Mouse (Mus musculus) neural tube, embryonic 13.5 days (tissue): Measurements from ENCODE around the gene Sash3. TPM values are rescaled to one million over a fixed set of nuclear protein-coding genes. Genes with fewer than 3 reads are reported as not detected.

Source experiments
- ATAC-seq: fragments of 200-750 bp; cut with Nextera tagmentation; 2 replicates; pipeline ENCODE4 v1.8.0; 2017; ENCODE audit warnings: low read depth, mild to moderate bottlenecking, moderate TSS enrichment, moderate library complexity
- H3K27ac ChIP-seq: fragments of 300-500 bp; sonication (generic); replicated peaks from 2 replicates; pipeline ENCODE4 v1.5.1; 2015; ENCODE audit warnings: moderate library complexity, mild to moderate bottlenecking, inconsistent platforms
- H3K27me3 ChIP-seq: fragments of 300-500 bp; sonication (generic); 2 replicates; pipeline ENCODE4 v1.6.1; 2015; ENCODE audit warnings: mild to moderate bottlenecking, inconsistent platforms
- H3K36me3 ChIP-seq: fragments of 300-500 bp; sonication (generic); 2 replicates; pipeline ENCODE4 v1.6.1; 2015; ENCODE audit warnings: mild to moderate bottlenecking, inconsistent platforms
- H3K4me1 ChIP-seq: fragments of 300-500 bp; sonication (generic); replicated peaks from 2 replicates; pipeline ENCODE4 v1.6.1; 2015; ENCODE audit warnings: inconsistent platforms
- H3K4me2 ChIP-seq: fragments of 300-500 bp; sonication (generic); 2 replicates; pipeline ENCODE4 v1.6.1; 2015; ENCODE audit warnings: inconsistent platforms, mild to moderate bottlenecking, moderate library complexity
- H3K4me3 ChIP-seq: fragments of 300-500 bp; sonication (generic); 2 replicates; pipeline ENCODE4 v1.5.1; 2015; ENCODE audit warnings: mild to moderate bottlenecking, inconsistent platforms
- H3K9ac ChIP-seq: fragments of 300-500 bp; sonication (generic); 2 replicates; pipeline ENCODE4 v1.6.1; 2015; ENCODE audit warnings: moderate library complexity, mild to moderate bottlenecking, inconsistent platforms
- H3K9me3 ChIP-seq: fragments of 300-500 bp; sonication (generic); 2 replicates; pipeline ENCODE4 v1.6.1; 2016; ENCODE audit warnings: inconsistent platforms
- WGBS: fragments of 180-500 bp; shearing (Covaris S2); methylation state at CpG from one replicate; pipeline ENCODE4 v1.1.7; 2015; 5-methylcytosine and 5-hydroxymethylcytosine counted together
- polyA plus RNA-seq: library from polyadenylated mRNA; unstranded; fragments of >200 nt; fragmentation: Nextera tagmentation; extraction: Ambion mirVana; gene quantifications from 2 replicates; pipeline ENCODE4 v1.2.1, GENCODE M21; 2015

The Sash3 gene
- polyA plus RNA-seq, 1 experiment from 2014 or later: 1.4 TPM

DNA sequence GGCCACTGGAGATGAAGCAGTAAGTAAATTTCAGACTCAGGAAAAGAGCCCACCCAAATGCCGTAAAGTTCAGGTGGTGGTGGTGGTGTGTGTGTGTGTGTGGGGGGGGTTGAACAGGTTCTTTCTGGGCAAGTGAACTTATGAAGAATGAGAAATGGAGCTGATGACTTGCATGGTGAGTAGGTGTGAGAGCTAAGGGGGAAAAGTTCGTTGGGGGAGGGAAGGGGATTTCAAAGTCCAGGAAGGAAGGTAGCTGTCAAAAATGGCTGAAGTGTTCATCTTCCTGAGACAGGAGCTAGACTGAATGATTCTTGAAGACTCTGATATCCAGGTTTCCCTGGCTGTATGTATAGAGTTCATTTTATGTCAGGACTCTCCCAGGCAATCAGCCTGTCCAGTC lies 990 bp downstream of the Sash3 start:
- Histone ChIP-seq H3K36me3 (no peaks in the 10 kb centered on the region), H3K9me3 (no peaks in the 10 kb centered on the region), H3K4me1 (no peaks in the 10 kb centered on the region), H3K4me3 (no peak overlapping the region), H3K27ac (no peak overlapping the region), H3K27me3 (no peaks in the 10 kb centered on the region), H3K9ac (no peak overlapping the region), H3K4me2 (no peak overlapping the region)
- no peak for ATAC-seq
- 82% methylated on average over 2 of the region's 2 CpGs for WGBS

DNA sequence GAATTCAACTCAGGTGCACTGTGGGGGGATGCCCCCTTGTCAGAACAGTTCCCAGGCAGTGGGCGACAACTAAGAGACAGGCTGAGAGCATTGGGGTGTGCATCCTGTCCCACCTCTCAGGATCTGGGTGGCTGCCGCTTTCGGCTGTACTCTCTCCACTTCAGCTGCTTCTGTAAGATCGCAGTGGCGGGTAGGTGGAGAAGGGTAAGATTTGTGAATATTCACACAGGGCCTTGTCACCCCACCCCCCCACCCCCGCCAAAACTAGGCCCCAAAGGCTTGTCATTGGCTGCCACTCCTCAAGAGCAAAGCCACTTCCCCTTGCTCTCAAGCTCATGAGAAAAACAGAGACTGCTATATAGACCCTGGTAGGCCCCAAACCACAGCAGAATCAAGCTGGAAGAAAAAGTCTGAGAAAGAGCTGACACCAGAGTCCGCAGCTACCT lies 1.5 kb downstream of the Sash3 start:
- H3K27me3 ChIP-seq: no peaks in the 10 kb centered on the region
- no peak overlapping the region for H3K4me2 ChIP-seq
- H3K27ac ChIP-seq: no peak overlapping the region
- WGBS: 80% methylated on average over 7 of the region's 7 CpGs
- H3K9ac ChIP-seq: no peak overlapping the region
- no peaks in the 10 kb centered on the region for H3K9me3 ChIP-seq
- no peaks in the 10 kb centered on the region for H3K4me1 ChIP-seq
- no peaks in the 10 kb centered on the region for H3K36me3 ChIP-seq
- ATAC-seq: no peak
- no peak overlapping the region for H3K4me3 ChIP-seq

DNA sequence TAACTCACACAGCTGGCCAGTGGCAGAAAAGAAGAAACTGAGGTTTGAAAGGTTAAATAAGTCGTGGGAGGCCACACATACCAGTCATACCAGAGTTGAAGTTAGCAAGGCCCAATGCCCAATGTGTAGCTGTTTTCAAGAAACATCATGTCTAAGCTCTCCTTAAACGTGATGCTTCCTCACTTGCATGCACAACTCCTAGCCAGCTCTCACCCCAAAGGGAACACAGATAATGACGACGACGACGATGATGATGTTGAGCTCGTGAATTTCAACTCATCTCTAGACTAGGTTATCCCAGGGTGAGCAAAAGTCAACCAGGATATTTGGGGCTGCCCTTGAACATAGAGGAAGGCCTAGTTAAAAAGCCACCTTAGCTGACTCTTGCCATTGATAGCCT lies 5.9 kb downstream of the Sash3 start:
- no peaks in the 10 kb centered on the region for H3K9me3 ChIP-seq
- ATAC-seq: no peak
- H3K27ac ChIP-seq: no peak overlapping the region
- no peaks in the 10 kb centered on the region for H3K27me3 ChIP-seq
- no peaks in the 10 kb centered on the region for H3K36me3 ChIP-seq
- no peaks in the 10 kb centered on the region for H3K4me1 ChIP-seq
- no peak overlapping the region for H3K4me2 ChIP-seq
- WGBS: 82% methylated on average over 7 of the region's 7 CpGs
- no peak overlapping the region for H3K9ac ChIP-seq
- H3K4me3 ChIP-seq: no peak overlapping the region

DNA sequence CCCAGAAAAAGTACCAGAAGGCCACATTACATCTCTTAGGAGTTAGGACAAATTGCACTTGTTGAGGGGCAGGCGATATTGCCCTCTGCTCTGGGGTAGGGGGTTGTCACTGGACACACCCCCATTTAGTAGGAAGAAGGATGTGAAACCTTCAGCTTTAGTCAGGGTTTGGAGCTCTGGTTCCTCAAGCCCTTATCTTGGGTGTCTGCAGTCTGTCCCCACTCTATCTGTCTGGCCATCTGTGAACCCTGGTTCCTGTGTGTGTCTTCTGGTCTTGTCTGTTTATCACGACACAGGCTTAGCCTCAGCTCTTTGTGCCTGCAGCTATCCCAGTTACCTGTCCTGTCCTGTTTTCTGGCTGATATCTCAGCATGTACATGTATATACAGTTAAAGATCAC lies 7.2 kb downstream of the Sash3 start:
- no peak overlapping the region for H3K27ac ChIP-seq
- WGBS: 86% methylated on average over 2 of the region's 2 CpGs
- H3K4me3 ChIP-seq: no peak overlapping the region
- no peaks in the 10 kb centered on the region for H3K4me1 ChIP-seq
- no peaks in the 10 kb centered on the region for H3K36me3 ChIP-seq
- H3K27me3 ChIP-seq: no peaks in the 10 kb centered on the region
- ATAC-seq: no peak
- H3K4me2 ChIP-seq: no peak overlapping the region
- no peak overlapping the region for H3K9ac ChIP-seq
- H3K9me3 ChIP-seq: no peaks in the 10 kb centered on the region

DNA sequence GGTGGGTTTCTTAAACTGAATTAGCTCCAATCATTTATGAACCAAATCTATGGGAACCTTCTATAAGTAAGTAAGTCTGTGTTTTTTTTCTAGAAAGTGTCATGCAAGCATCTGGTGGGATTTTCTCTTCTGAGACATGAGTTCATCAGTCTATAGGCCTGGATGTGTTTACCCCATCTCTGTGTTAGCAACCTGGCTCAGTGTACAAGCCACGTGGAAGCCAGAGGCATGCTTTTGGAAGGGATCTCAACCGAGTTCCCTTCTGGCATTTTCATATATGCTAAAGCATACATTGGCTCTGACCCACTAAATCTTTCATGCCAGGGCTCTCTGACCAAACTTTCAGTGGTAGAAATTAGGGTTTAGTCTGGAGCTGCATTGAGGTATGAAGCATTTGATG lies 7.7 kb downstream of the Sash3 start:
- Histone ChIP-seq H3K36me3 (no peaks in the 10 kb centered on the region), H3K4me3 (no peak overlapping the region), H3K27me3 (no peaks in the 10 kb centered on the region), H3K4me2 (no peak overlapping the region), H3K27ac (no peak overlapping the region), H3K9ac (no peak overlapping the region), H3K9me3 (no peaks in the 10 kb centered on the region), H3K4me1 (no peaks in the 10 kb centered on the region)
- 75% methylated on average over 2 of the region's 2 CpGs for WGBS
- no peak for ATAC-seq

DNA sequence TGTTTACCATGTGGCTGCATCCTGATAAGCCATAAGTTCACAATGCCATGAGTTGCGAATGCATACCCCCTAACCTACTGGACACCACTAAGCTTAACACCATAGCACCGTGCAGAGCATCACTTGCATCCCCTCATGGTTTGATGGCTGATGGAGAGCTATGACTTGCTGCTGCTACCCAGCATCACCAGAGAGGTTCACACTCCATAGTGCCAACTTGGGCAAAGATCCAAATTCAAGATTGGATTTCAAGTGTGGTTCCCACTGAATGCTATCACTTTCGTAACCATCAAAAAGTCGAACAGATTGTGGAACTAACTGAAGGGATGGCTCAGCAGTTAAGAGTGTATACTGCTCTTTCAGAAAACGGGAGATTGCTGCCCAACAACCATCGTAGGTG lies 9.3 kb downstream of the Sash3 start:
- H3K36me3 ChIP-seq: no peaks in the 10 kb centered on the region
- no peaks in the 10 kb centered on the region for H3K9me3 ChIP-seq
- no peak for ATAC-seq
- H3K27ac ChIP-seq: no peak overlapping the region
- no peaks in the 10 kb centered on the region for H3K4me1 ChIP-seq
- WGBS: 87% methylated on average over 6 of the region's 6 CpGs
- no peak overlapping the region for H3K4me3 ChIP-seq
- H3K27me3 ChIP-seq: no peaks in the 10 kb centered on the region
- no peak overlapping the region for H3K4me2 ChIP-seq
- no peak overlapping the region for H3K9ac ChIP-seq

DNA sequence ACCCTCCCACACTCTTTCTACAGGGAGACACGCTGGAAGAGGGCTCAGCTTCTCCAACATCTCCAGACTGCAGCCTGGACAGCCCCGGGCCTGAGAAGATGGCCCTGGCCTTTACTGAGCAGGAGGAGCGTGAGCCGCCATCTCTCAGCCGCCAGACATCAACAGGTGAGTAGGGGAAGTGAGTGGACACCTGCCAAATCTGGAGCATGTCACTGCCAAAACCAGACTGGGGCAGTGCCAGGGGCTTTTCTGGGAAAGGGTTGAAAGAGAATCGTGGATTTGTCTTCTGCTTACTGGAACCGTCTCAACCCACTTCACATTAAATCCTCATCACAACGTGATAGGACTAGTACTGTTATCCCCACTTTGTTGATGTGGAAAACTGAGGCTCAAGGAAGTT lies 11.2 kb downstream of the Sash3 start:
- H3K4me2 ChIP-seq: no peak overlapping the region
- no peak for ATAC-seq
- H3K4me1 ChIP-seq: no peaks in the 10 kb centered on the region
- no peaks in the 10 kb centered on the region for H3K9me3 ChIP-seq
- no peak overlapping the region for H3K27ac ChIP-seq
- no peaks in the 10 kb centered on the region for H3K27me3 ChIP-seq
- no peak overlapping the region for H3K9ac ChIP-seq
- 91% methylated on average over 8 of the region's 8 CpGs for WGBS
- no peak overlapping the region for H3K4me3 ChIP-seq
- H3K36me3 ChIP-seq: no peaks in the 10 kb centered on the region

DNA sequence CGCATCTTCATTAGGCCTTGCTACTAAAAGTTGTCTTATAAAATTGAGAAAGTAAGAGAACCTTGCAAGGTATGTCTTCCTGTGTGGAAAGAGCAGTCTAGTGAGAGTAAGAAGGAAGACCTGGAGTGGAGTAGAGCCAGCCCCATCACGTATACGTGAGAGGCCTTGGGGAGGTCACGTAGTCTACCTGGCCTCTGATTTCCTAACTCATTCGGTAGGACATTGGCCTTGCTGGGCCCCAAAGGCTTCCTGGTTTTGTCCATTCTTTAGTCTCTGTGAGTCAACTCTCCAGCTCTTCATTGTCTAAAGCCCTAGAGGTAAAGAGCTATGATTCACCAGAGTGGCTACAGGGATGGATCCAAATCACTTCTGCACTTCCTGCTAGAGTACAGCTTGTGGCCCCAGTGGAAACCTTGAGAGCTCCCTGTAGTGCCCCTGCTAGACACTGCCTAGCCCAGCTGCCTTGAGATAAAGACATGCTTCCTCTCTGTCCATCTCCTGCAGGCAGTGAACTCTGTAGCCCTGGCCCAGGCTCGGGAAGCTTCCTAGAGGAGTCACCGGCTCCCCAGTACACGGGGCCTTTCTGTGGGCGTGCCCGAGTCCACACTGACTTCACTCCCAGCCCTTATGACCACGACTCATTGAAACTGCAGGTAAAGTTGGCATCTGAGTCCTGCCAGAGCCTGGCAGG lies 12.1 kb downstream of the Sash3 start:
- Histone ChIP-seq H3K4me3 (no peak overlapping the region), H3K9me3 (no peaks in the 10 kb centered on the region), H3K4me2 (no peak overlapping the region), H3K9ac (no peak overlapping the region), H3K4me1 (no peaks in the 10 kb centered on the region), H3K27me3 (no peaks in the 10 kb centered on the region), H3K36me3 (no peaks in the 10 kb centered on the region), H3K27ac (no peak overlapping the region)
- no peak for ATAC-seq
- WGBS: 89% methylated on average over 11 of the region's 11 CpGs

DNA sequence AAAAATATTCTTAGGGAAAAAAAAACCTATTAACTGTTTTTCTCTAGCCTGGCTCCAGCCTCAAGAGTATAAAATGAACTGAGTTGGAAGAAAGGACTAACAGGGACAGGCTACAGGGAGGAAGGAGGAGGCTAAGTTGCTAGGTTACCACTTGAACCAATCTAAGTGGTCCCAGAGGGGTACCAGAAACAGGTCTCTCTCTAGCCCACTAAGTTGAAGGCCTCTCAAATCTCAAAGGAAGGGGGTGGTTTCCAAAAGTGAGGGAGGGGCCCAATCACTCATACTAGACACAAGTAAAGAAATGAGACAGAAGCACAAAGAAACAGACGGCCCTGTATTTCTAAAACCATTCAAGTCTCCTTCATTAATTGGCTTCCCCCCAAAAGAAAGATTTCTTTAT lies 23.7 kb downstream of the Sash3 start:
- Histone ChIP-seq H3K27ac (no peak overlapping the region), H3K27me3 (no peaks in the 10 kb centered on the region), H3K9ac (no peak overlapping the region), H3K9me3 (no peaks in the 10 kb centered on the region), H3K4me1 (no peaks in the 10 kb centered on the region), H3K36me3 (peaks cover 3% of the 10 kb centered on the region; the same call in 1 of the 2 replicates), H3K4me3 (no peak overlapping the region), H3K4me2 (no peak overlapping the region)
- 23% methylated on average over 1 of the region's 1 CpGs for WGBS
- no peak for ATAC-seq

DNA sequence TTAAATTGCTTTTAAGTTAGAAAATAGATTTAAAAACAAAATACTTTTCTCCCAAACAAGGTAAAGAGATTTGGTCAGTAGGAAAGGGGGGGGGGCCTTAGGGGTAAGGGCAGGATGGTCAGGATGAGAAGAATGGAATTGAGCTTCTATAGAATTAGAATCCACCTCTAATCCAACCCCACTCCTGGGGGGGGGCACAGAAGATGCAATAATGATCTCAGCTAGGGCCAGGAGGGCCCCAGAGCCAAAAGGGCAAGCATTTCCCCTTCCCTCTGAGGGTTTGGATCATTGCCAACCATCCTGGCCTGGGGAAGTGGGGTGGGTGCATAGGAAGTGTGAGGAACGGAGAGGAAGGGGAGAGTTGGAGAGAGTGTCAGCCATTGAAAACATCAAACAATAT lies 24.1 kb downstream of the Sash3 start:
- Histone ChIP-seq H3K9ac (no peak overlapping the region), H3K4me1 (no peaks in the 10 kb centered on the region), H3K27me3 (no peaks in the 10 kb centered on the region), H3K4me3 (no peak overlapping the region), H3K27ac (no peak overlapping the region), H3K9me3 (no peaks in the 10 kb centered on the region), H3K4me2 (no peak overlapping the region), H3K36me3 (peaks cover 4% of the 10 kb centered on the region; the same call in 1 of the 2 replicates)
- WGBS: 43% methylated on average over 1 of the region's 1 CpGs
- ATAC-seq: no peak

DNA sequence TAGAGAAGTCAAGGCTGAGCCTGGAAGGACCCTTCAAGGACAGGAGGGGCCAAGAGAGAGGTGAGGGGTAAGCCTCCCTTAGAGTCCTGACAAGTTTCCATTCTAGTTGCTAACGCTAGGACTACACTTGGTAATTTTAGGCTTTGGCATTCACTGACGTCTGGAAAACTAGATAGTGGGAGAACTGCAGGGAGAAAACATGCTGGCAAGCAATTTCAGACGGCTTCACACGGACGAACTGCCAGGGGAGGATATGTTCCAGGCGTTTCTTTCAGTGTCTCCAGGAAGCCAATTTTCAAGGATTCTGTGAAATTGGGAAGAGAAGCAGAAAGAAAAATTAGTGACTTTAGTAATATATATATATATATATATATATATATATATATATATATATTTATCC lies 35.6 kb downstream of the Sash3 start:
- ATAC-seq: no peak
- WGBS: 82% methylated on average over 6 of the region's 6 CpGs
- H3K9ac ChIP-seq: no peak overlapping the region

DNA sequence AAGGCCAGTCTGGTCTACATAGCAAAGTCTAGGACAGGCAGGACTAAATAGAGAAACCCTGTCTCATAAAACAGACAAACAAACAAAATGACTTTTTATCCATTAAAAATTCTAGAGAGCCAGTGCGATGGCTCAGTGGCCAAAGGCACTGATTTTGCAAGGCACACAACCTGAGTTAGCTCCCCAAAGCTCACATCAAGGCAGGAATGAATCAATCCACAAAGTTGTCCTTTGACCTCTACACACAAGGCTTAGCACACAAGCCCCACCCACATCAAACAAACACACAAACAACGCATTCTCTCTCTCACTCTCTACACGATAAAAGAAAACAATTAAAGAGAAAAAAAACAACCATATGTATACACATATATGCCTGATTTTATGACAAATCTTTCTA lies 38.5 kb downstream of the Sash3 start:
- peaks cover 12% of the 10 kb centered on the region for H3K36me3 ChIP-seq
- no peak overlapping the region for H3K4me3 ChIP-seq
- H3K4me2 ChIP-seq: no peak overlapping the region
- no peak overlapping the region for H3K9ac ChIP-seq
- H3K27me3 ChIP-seq: no peaks in the 10 kb centered on the region
- no peak overlapping the region for H3K27ac ChIP-seq
- H3K4me1 ChIP-seq: no peaks in the 10 kb centered on the region
- H3K9me3 ChIP-seq: no peaks in the 10 kb centered on the region
- WGBS: 82% methylated on average over 3 of the region's 3 CpGs
- no peak for ATAC-seq

More for the DNA sequence above, 35.6 kb downstream of the Sash3 start:
- H3K4me3 ChIP-seq: no peak overlapping the region
- H3K9me3 ChIP-seq: no peaks in the 10 kb centered on the region
- no peak overlapping the region for H3K4me2 ChIP-seq
- H3K27me3 ChIP-seq: no peaks in the 10 kb centered on the region
- H3K27ac ChIP-seq: no peak overlapping the region
- peaks cover 20% of the 10 kb centered on the region for H3K36me3 ChIP-seq
- no peaks in the 10 kb centered on the region for H3K4me1 ChIP-seq

DNA sequence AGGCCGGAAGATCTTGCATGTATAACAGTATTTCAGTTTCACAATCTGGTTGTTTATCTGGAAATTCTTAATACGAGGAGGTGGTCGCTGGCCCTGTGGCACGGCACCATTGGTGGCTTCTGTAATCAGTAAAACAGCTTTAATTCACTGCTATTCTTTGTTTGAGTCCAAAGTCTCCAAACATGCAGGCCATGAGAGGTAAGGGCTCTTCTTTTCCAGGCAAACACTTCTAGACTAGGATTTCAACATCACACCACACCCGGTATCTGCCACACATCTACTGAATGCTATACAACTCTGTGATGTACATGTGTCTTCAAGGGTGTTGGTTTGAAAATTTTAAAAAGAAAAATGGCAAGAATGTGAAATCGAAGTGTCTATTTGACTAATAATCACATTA lies 45.0 kb downstream of the Sash3 start:
- 88% methylated on average over 6 of the region's 6 CpGs for WGBS
- ATAC-seq: no peak

More for the DNA sequence above, 45.0 kb downstream of the Sash3 start:
- no peaks in the 10 kb centered on the region for H3K4me1 ChIP-seq
- no peak overlapping the region for H3K9ac ChIP-seq
- no peaks in the 10 kb centered on the region for H3K27me3 ChIP-seq
- H3K27ac ChIP-seq: no peak overlapping the region
- H3K4me2 ChIP-seq: no peak overlapping the region
- no peaks in the 10 kb centered on the region for H3K9me3 ChIP-seq
- peaks cover 30% of the 10 kb centered on the region for H3K36me3 ChIP-seq
- H3K4me3 ChIP-seq: no peak overlapping the region
